Mouse (Mus musculus) neural tube, embryonic 11.5 days (tissue): ENCODE results near the gene Hspa8. TPM values are rescaled to one million over a fixed set of nuclear protein-coding genes. Genes with fewer than 3 reads are reported as not detected.

Experiments
- ATAC-seq: fragments of 200-750 bp; cut with Nextera tagmentation; 2 replicates; pipeline ENCODE4 v1.8.0; 2017; ENCODE audit warnings: moderate number of reproducible peaks, mild to moderate bottlenecking, moderate TSS enrichment, moderate library complexity; ENCODE audit not compliant: insufficient read depth, low FRiP score, low TSS enrichment
- DNase-seq: peaks from one replicate; pipeline ENCODE4 v3.0.0-alpha.2; 2015; ENCODE audit warnings: low spot score
- H3K27ac ChIP-seq: fragments of 300-500 bp; sonication (generic); 2 replicates; pipeline ENCODE4 v1.5.1; 2014; ENCODE audit warnings: low read depth, mild to moderate bottlenecking, low read length
- H3K27me3 ChIP-seq: fragments of 300-500 bp; sonication (generic); 2 replicates; pipeline ENCODE4 v1.6.1; 2014; ENCODE audit warnings: mild to moderate bottlenecking, low read length, mixed read lengths; ENCODE audit not compliant: control insufficient read depth, insufficient read depth
- H3K36me3 ChIP-seq: fragments of 300-500 bp; sonication (generic); 2 replicates; pipeline ENCODE4 v1.6.1; 2014; ENCODE audit warnings: mild to moderate bottlenecking, low read length, moderate library complexity, mixed read lengths; ENCODE audit not compliant: control insufficient read depth, insufficient read depth
- H3K4me1 ChIP-seq: fragments of 300-500 bp; sonication (generic); 2 replicates; pipeline ENCODE4 v1.6.1; 2014; ENCODE audit warnings: low read length, mixed read lengths; ENCODE audit not compliant: control insufficient read depth, insufficient read depth
- H3K4me2 ChIP-seq: fragments of 300-500 bp; sonication (generic); 2 replicates; pipeline ENCODE4 v1.6.1; 2014; ENCODE audit warnings: low read depth, mild to moderate bottlenecking, moderate library complexity
- H3K4me3 ChIP-seq: fragments of 300-500 bp; sonication (generic); 2 replicates; pipeline ENCODE4 v1.5.1; 2014; ENCODE audit warnings: low read depth, low read length
- H3K9ac ChIP-seq: fragments of 300-500 bp; sonication (generic); 2 replicates; pipeline ENCODE4 v1.6.1; 2014; ENCODE audit warnings: mild to moderate bottlenecking, low read length
- H3K9me3 ChIP-seq: fragments of 300-500 bp; sonication (generic); 2 replicates; pipeline ENCODE4 v1.6.1; 2016; ENCODE audit warnings: low read length; ENCODE audit not compliant: control insufficient read depth
- WGBS: fragments of 180-500 bp; shearing (Covaris S2); extraction: QIAGEN DNeasy Blood & Tissue Kit; methylation state at CpG from one replicate; pipeline ENCODE4 v1.1.7; 2014; 5-methylcytosine and 5-hydroxymethylcytosine counted together
- polyA plus RNA-seq: library from polyadenylated mRNA; unstranded; fragments of >200 nt; fragmentation: Nextera tagmentation; extraction: Ambion mirVana; gene quantifications from 2 replicates; pipeline ENCODE4 v1.2.1, GENCODE M21; 2014

Gene Hspa8
- polyA plus RNA-seq: 3,508 and 3,707 TPM in 2 replicates

- DNase-seq: peak; percentile 100
These were observed at the start of gene Hspa8 for GRCm38 (mm10) chr9:40800675-40801612. Gene Hspa8, plus strand, starts transcription at chr9:40800984.

GRCm38 (mm10) chr9:40751749-40752148 lies 49.0 kb upstream of the Hspa8 start:
- Histone ChIP-seq H3K4me2 (no peak overlapping the region), H3K27ac (no peak overlapping the region), H3K4me3 (no peak overlapping the region), H3K4me1 (no peaks in the 10 kb centered on the region; the same call in 1 of the 2 replicates), H3K9me3 (no peaks in the 10 kb centered on the region), H3K36me3 (no peaks in the 10 kb centered on the region), H3K9ac (no peak overlapping the region), H3K27me3 (no peaks in the 10 kb centered on the region)
- ATAC-seq: no peak
- 51% methylated on average over 3 of the region's 3 CpGs for WGBS
- no peak for DNase-seq

More at GRCm38 (mm10) chr9:40800675-40801612, at the start of gene Hspa8:
- Histone ChIP-seq H3K9me3 (no peaks in the 10 kb centered on the region), H3K4me3 (peak within 1 kb of the TSS; percentile 91), H3K4me2 (peak within 1 kb of the TSS; percentile 80), H3K36me3 (peaks cover 7% of the 10 kb centered on the region; the same call in 1 of the 2 replicates), H3K4me1 (peaks cover 7% of the 10 kb centered on the region), H3K27me3 (no peaks in the 10 kb centered on the region), H3K9ac (peak within 1 kb of the TSS; percentile 99), H3K27ac (peak within 1 kb of the TSS; percentile 87)
- WGBS: under 1% methylated on average over 74 of the region's 83 CpGs
- ATAC-seq: peak; percentile 97

- 23% methylated on average over 4 of the region's 4 CpGs for WGBS
- no peaks in the 10 kb centered on the region for H3K27me3 ChIP-seq
These were observed 44.4 kb upstream of the Hspa8 start for GRCm38 (mm10) chr9:40756401-40756800.

GRCm38 (mm10) chr9:40757105-40757626 lies 43.6 kb upstream of the Hspa8 start:
- 23% methylated on average over 12 of the region's 12 CpGs for WGBS
- H3K9me3 ChIP-seq: no peaks in the 10 kb centered on the region
- peak overlapping the region; percentile 46 for H3K4me2 ChIP-seq
- H3K4me1 ChIP-seq: peaks cover 9% of the 10 kb centered on the region
- ATAC-seq: peak; percentile 80; the same call in 1 of the 2 replicates
- H3K9ac ChIP-seq: peak overlapping the region; percentile 37; the same call in 1 of the 2 replicates
- H3K4me3 ChIP-seq: peak overlapping the region; percentile 16; the same call in 1 of the 2 replicates
- peak; percentile 73 for DNase-seq
- H3K27me3 ChIP-seq: no peaks in the 10 kb centered on the region
- no peaks in the 10 kb centered on the region for H3K36me3 ChIP-seq
- H3K27ac ChIP-seq: 0 out of 2 replicates have a peak overlapping the region, but pooled peaks have one; percentile 62

More at GRCm38 (mm10) chr9:40756401-40756800, 44.4 kb upstream of the Hspa8 start:
- ATAC-seq (no peak), DNase-seq (peak; percentile 74)
- Histone ChIP-seq H3K36me3 (no peaks in the 10 kb centered on the region), H3K4me2 (no peak overlapping the region), H3K4me1 (peaks cover 9% of the 10 kb centered on the region), H3K27ac (0 out of 2 replicates have a peak overlapping the region, but pooled peaks have one; percentile 62), H3K4me3 (no peak overlapping the region), H3K9ac (no peak overlapping the region), H3K9me3 (no peaks in the 10 kb centered on the region)

- Histone ChIP-seq H3K4me2 (peak overlapping the region; percentile 46), H3K36me3 (no peaks in the 10 kb centered on the region), H3K4me1 (peaks cover 9% of the 10 kb centered on the region), H3K27me3 (no peaks in the 10 kb centered on the region), H3K4me3 (peak overlapping the region; percentile 16; the same call in 1 of the 2 replicates), H3K9ac (peak overlapping the region; percentile 35), H3K9me3 (no peaks in the 10 kb centered on the region), H3K27ac (peak overlapping the region; percentile 9; the same call in 1 of the 2 replicates)
- WGBS: 10% methylated on average over 22 of the region's 22 CpGs
- DNase-seq: peak; percentile 82
- ATAC-seq: peak; percentile 86
These were observed 43.0 kb upstream of the Hspa8 start for GRCm38 (mm10) chr9:40757685-40758270.

GRCm38 (mm10) chr9:40762354-40762753 lies 38.4 kb upstream of the Hspa8 start:
- no peak overlapping the region for H3K4me3 ChIP-seq
- 88% methylated on average over 6 of the region's 6 CpGs for WGBS
- H3K27ac ChIP-seq: no peak overlapping the region
- no peak overlapping the region for H3K4me2 ChIP-seq
- ATAC-seq: no peak
- peaks cover 4% of the 10 kb centered on the region for H3K4me1 ChIP-seq
- DNase-seq: no peak
- H3K27me3 ChIP-seq: no peaks in the 10 kb centered on the region
- no peaks in the 10 kb centered on the region; the same call in 1 of the 2 replicates for H3K36me3 ChIP-seq
- no peak overlapping the region for H3K9ac ChIP-seq
- no peaks in the 10 kb centered on the region for H3K9me3 ChIP-seq

- Histone ChIP-seq H3K36me3 (no peaks in the 10 kb centered on the region; the same call in 1 of the 2 replicates), H3K4me1 (no peaks in the 10 kb centered on the region), H3K4me2 (no peak overlapping the region), H3K27ac (no peak overlapping the region), H3K27me3 (no peaks in the 10 kb centered on the region), H3K4me3 (no peak overlapping the region), H3K9ac (no peak overlapping the region), H3K9me3 (no peaks in the 10 kb centered on the region)
- no peak for ATAC-seq
- no peak for DNase-seq
- 91% methylated on average over 8 of the region's 9 CpGs for WGBS
These were observed 35.8 kb upstream of the Hspa8 start for GRCm38 (mm10) chr9:40764887-40765580.

GRCm38 (mm10) chr9:40765581-40765940 lies 35.2 kb upstream of the Hspa8 start:
- no peak for DNase-seq
- 79% methylated on average over 12 of the region's 12 CpGs for WGBS
- no peaks in the 10 kb centered on the region for H3K27me3 ChIP-seq

More at GRCm38 (mm10) chr9:40765581-40765940, 35.2 kb upstream of the Hspa8 start:
- Histone ChIP-seq H3K36me3 (no peaks in the 10 kb centered on the region; the same call in 1 of the 2 replicates), H3K9me3 (no peaks in the 10 kb centered on the region), H3K4me2 (no peak overlapping the region), H3K9ac (no peak overlapping the region), H3K27ac (no peak overlapping the region), H3K4me1 (no peaks in the 10 kb centered on the region), H3K4me3 (no peak overlapping the region)
- ATAC-seq: no peak
